Mouse (Mus musculus): ENCODE measurements around the gene Exoc6b. TPM values are rescaled to one million over a fixed set of nuclear protein-coding genes. Genes with fewer than 3 reads are reported as not detected.

Gene Exoc6b
- polyA plus RNA-seq, 1 experiment = 9.3 TPM

DNA sequence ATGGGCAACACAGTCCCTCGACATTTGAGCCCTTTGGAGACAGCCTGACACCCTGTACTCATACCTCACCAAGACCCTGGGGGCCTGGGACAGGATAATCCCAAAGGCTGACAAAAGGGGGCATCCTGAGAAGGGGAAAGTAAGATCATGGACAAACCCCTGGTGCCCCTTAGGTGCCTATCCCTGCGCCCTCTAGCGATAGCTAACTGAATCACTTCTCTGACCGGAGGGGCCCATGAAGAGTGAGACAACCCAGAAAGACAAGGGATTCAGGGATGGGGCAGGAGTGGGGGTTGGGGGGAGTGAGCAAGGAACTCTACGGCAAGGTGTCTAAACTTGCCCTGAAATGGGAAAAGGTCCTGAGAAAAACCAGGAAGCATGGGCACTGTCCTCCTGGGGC lies 490.4 kb downstream of the Exoc6b start:
- no peak overlapping the region for H3K4me3 ChIP-seq
- no peak for TF ChIP-seq MYOG (IDR thresholded peaks at IDR 0.05; ENCODE audit: control insufficient read depth in 1 of 3, insufficient read depth in 1 of 3, insufficient read length in 2 of 3, low read depth in 2 of 3)
- no peak for TF ChIP-seq MAX (IDR thresholded peaks at IDR 0.05; ENCODE audit: low read depth)
- TF ChIP-seq E2F4 (IDR thresholded peaks at IDR 0.05; ENCODE audit: insufficient read depth) = no peak
- TF ChIP-seq TCF3 (IDR thresholded peaks at IDR 0.05; ENCODE audit: insufficient read length, low read depth) = no peak
- H3K4me2 ChIP-seq (ENCODE audit: low read depth) = no peak overlapping the region
- H3K79me2 ChIP-seq (ENCODE audit: control insufficient read depth, insufficient read depth) = no peaks in the 10 kb centered on the region
- no peak overlapping the region for H3ac ChIP-seq (ENCODE audit: control insufficient read depth, insufficient read length)
- no peaks in the 10 kb centered on the region for H3K36me3 ChIP-seq (ENCODE audit: control insufficient read depth, insufficient read depth)
- H3K27me3 ChIP-seq (ENCODE audit: control insufficient read depth, insufficient read depth, insufficient read length) = peaks cover 45% of the 10 kb centered on the region

DNA sequence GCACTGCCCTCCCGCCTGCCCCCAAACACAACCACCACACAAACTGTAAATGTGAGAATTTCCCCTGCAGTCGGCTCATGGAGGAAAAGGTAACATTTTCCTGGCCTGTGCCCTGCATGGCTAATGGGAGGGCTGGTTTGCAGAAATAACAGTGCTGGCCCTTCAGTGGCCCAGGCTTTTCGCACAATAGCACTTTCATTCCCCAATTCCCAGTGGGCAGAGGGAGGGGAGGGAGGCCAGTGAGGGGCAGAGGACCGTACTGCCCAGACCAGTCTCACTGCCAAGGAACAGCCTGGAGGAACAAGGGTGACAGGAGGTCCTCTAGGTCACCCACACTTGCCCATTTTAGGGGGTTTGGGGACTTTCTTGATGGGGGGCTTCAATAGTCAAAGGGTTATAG lies 491.4 kb downstream of the Exoc6b start:
- no peak for TF ChIP-seq TCF12 (IDR thresholded peaks at IDR 0.05; ENCODE audit: insufficient read depth, poor library complexity, severe bottlenecking)
- no peak for TF ChIP-seq POLR2A (IDR thresholded peaks at IDR 0.05; ENCODE audit: insufficient read length, low read depth)
- no peak for TF ChIP-seq MYOD1 (IDR thresholded peaks at IDR 0.05; ENCODE audit: control insufficient read depth in 1 of 3, insufficient read length in 2 of 3, low read depth in 2 of 3)
- TF ChIP-seq CEBPB (IDR thresholded peaks at IDR 0.05; ENCODE audit: insufficient read depth, poor library complexity, severe bottlenecking) = no peak
- no peak for TF ChIP-seq SRF (IDR thresholded peaks at IDR 0.05; ENCODE audit: control insufficient read depth, insufficient read length, low read depth)
- no peak for TF ChIP-seq E2F4 (IDR thresholded peaks at IDR 0.05; ENCODE audit: insufficient read depth)
- TF ChIP-seq MYOG (IDR thresholded peaks at IDR 0.05; ENCODE audit: control insufficient read depth in 1 of 3, insufficient read depth in 1 of 3, insufficient read length in 2 of 3, low read depth in 2 of 3) = no peak
- TF ChIP-seq MAX (IDR thresholded peaks at IDR 0.05; ENCODE audit: low read depth) = no peak
- no peak for TF ChIP-seq REST (IDR thresholded peaks at IDR 0.05; ENCODE audit: insufficient read depth, insufficient read length)
- TF ChIP-seq TCF3 (IDR thresholded peaks at IDR 0.05; ENCODE audit: insufficient read length, low read depth) = no peak
- TF ChIP-seq POLR2AphosphoS2 (IDR thresholded peaks at IDR 0.05; ENCODE audit: insufficient read length, low read depth) = no peak
- no peak for TF ChIP-seq USF1 (IDR thresholded peaks at IDR 0.05; ENCODE audit: low read depth)
- Histone ChIP-seq H3K36me3 (ENCODE audit: control insufficient read depth, insufficient read depth) (no peaks in the 10 kb centered on the region), H3K4me3 (no peak overlapping the region), H3K79me2 (ENCODE audit: control insufficient read depth, insufficient read depth) (no peaks in the 10 kb centered on the region), H3ac (ENCODE audit: control insufficient read depth, insufficient read length) (no peak overlapping the region), H3K27me3 (ENCODE audit: control insufficient read depth, insufficient read depth, insufficient read length) (peaks cover 35% of the 10 kb centered on the region), H3K4me2 (ENCODE audit: low read depth) (no peak overlapping the region)

DNA sequence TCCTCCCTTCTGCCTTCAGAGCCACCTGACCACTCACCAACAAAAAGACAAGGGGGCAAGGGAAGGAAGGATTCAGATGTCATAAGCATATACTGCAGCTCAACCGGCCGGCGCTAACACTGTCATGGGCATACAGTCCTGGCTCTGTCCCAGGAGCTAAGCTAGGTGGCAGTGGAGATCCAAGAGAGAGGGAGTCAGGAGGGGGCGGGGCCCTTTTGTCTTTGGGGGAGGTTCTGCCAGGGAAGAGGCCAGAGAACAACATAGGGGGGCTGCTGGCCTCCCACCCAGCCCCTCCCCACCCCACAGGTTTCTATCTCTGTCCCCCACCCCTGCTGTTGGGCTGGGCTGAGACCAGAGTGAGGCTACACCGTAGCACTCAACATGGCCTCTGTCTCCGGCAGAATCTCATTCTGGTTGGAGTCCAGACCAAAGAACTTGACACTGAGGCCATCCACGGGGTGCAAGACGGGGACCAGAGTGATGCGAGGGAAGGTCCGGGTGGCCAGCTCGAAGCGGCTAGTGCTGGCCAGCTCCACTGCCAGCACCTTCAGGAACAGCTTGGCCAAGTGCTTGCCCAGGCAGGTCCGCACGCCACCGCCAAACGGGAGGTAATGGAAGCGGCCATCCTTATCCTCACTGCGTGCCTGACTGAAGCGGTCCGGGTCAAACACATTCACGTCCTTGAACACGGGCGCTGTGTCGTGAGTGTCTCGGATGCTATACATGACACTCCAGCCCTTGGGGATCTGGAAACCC lies 495.2 kb downstream of the Exoc6b start:
- Histone ChIP-seq H3K4me2 (ENCODE audit: low read depth) (no peak overlapping the region), H3K4me3 (no peak overlapping the region), H3K79me2 (ENCODE audit: control insufficient read depth, insufficient read depth) (no peaks in the 10 kb centered on the region), H3K36me3 (ENCODE audit: control insufficient read depth, insufficient read depth) (no peaks in the 10 kb centered on the region), H3K27me3 (ENCODE audit: control insufficient read depth, insufficient read depth, insufficient read length) (peaks cover 16% of the 10 kb centered on the region), H3ac (ENCODE audit: control insufficient read depth, insufficient read length) (no peak overlapping the region)
- TF ChIP-seq CEBPB (IDR thresholded peaks at IDR 0.05; ENCODE audit: insufficient read depth, poor library complexity, severe bottlenecking) = no peak

DNA sequence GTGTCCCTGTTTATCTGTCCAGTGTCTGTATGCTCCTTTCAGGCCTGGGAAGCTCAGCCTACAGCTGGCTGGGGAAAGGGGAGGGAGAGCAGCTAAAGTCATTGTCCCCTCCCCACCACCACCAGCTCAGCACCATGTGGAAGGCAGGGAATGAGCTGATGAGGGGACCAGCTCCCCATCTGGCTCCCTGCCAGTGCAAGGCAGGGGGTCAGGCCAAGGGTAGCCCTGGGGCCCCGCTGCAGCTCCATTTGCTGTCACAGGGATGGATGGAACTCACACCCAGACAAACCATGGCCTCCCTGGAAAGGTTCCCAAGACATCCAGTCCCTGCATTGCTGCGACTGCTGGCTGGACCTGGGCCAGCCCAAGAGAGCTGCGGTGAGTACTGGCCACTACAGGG lies 499.3 kb downstream of the Exoc6b start:
- Histone ChIP-seq H3K4me3 (no peak overlapping the region), H3K79me2 (ENCODE audit: control insufficient read depth, insufficient read depth) (no peaks in the 10 kb centered on the region), H3K27me3 (ENCODE audit: control insufficient read depth, insufficient read depth, insufficient read length) (peaks cover 3% of the 10 kb centered on the region), H3ac (ENCODE audit: control insufficient read depth, insufficient read length) (no peak overlapping the region), H3K4me2 (ENCODE audit: low read depth) (no peak overlapping the region), H3K36me3 (ENCODE audit: control insufficient read depth, insufficient read depth) (no peaks in the 10 kb centered on the region)
- TF ChIP-seq SRF (IDR thresholded peaks at IDR 0.05; ENCODE audit: control insufficient read depth, insufficient read length, low read depth) = no peak
- no peak for TF ChIP-seq E2F4 (IDR thresholded peaks at IDR 0.05; ENCODE audit: insufficient read depth)
- no peak for TF ChIP-seq TCF12 (IDR thresholded peaks at IDR 0.05; ENCODE audit: insufficient read depth, poor library complexity, severe bottlenecking)
- no peak for TF ChIP-seq USF1 (IDR thresholded peaks at IDR 0.05; ENCODE audit: low read depth)
- no peak for TF ChIP-seq MYOD1 (IDR thresholded peaks at IDR 0.05; ENCODE audit: control insufficient read depth in 1 of 3, insufficient read length in 2 of 3, low read depth in 2 of 3)
- no peak for TF ChIP-seq MAX (IDR thresholded peaks at IDR 0.05; ENCODE audit: low read depth)

DNA sequence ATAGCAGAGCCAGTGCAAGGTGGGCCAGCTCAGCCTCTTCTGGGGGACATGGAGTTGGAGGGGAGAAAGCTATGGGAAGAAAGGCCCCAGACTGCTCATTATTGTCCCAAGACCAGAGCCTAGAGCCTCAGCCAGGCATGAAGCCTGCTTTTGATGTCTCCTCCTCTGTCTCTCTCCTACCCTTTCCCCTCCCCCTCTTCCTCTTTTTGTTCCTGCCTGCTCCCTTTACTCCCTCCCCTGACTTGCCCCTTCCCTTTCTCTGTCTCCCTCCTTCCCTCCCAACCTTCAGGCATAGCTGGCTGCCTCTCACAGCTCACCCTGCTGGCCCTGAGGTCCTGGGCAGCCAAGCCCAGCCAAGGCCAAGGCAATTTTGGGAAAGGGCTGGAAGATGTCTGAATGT lies 499.7 kb downstream of the Exoc6b start:
- Histone ChIP-seq H3K4me3 (no peak overlapping the region), H3K36me3 (ENCODE audit: control insufficient read depth, insufficient read depth) (no peaks in the 10 kb centered on the region), H3K4me2 (ENCODE audit: low read depth) (no peak overlapping the region), H3K79me2 (ENCODE audit: control insufficient read depth, insufficient read depth) (no peaks in the 10 kb centered on the region), H3K27me3 (ENCODE audit: control insufficient read depth, insufficient read depth, insufficient read length) (no peaks in the 10 kb centered on the region), H3ac (ENCODE audit: control insufficient read depth, insufficient read length) (no peak overlapping the region)
- no peak for TF ChIP-seq MAX (IDR thresholded peaks at IDR 0.05; ENCODE audit: low read depth)

DNA sequence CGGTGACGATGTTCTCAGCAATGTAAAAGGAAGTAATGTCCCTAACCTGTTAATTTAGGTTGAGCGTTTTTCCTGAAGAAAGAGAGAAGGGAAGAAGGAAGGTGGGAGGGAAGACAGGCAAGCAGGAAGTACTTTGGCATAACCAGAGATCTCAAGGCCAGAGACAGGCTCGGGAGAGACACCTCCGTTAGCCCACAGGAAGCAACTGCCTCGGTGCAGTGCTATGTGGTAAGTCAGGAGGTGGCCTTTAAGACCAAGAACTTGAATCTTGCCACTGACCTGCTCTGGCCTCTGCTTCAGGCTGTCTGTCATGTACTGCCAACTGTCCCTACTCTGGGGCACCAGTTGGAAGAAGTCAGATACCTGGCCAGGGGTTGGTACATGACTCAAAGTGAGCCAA lies 500.4 kb downstream of the Exoc6b start:
- H3K27me3 ChIP-seq (ENCODE audit: control insufficient read depth, insufficient read depth, insufficient read length) = no peaks in the 10 kb centered on the region
- no peak overlapping the region for H3K4me2 ChIP-seq (ENCODE audit: low read depth)
- H3K4me3 ChIP-seq = no peak overlapping the region
- H3ac ChIP-seq (ENCODE audit: control insufficient read depth, insufficient read length) = no peak overlapping the region
- no peak for TF ChIP-seq CEBPB (IDR thresholded peaks at IDR 0.05; ENCODE audit: insufficient read depth, poor library complexity, severe bottlenecking)
- TF ChIP-seq REST (IDR thresholded peaks at IDR 0.05; ENCODE audit: insufficient read depth, insufficient read length) = no peak
- TF ChIP-seq POLR2A (IDR thresholded peaks at IDR 0.05; ENCODE audit: insufficient read length, low read depth) = no peak
- no peaks in the 10 kb centered on the region for H3K79me2 ChIP-seq (ENCODE audit: control insufficient read depth, insufficient read depth)
- no peaks in the 10 kb centered on the region for H3K36me3 ChIP-seq (ENCODE audit: control insufficient read depth, insufficient read depth)

Other genes with a start within 250 kb of the Exoc6b start
- 72.4 TPM for gene Spr, start 68.3 kb upstream of the Exoc6b start, polyA plus RNA-seq (2012; fragmentation: generic; extraction: Trizol)
- not detected for gene Emx1, start 117.9 kb upstream of the Exoc6b start, polyA plus RNA-seq (2012; fragmentation: generic; extraction: Trizol)

All from myocyte (in vitro differentiated cells).